Mouse (Mus musculus) thymus, adult 2 months (tissue): ENCODE measurements at regions not wholly inside any gene's neighbourhood (a gene's known extent, or its start where the extent isn't known, plus 50 kb on each side); places are given as distances from the start of the nearest gene placed in this dataset.

Experiments used
- CTCF ChIP-seq: fragments of 200-500 bp; IDR thresholded peaks from 2 replicates; pipeline ENCODE4 v1.5.1; 2012; ENCODE audit warnings: mild to moderate bottlenecking, control low read depth, low read length, moderate library complexity, borderline replicate concordance; ENCODE audit not compliant: control insufficient read depth, poor library complexity, insufficient read depth; ENCODE audit errors: extremely low read depth
- POLR2A ChIP-seq: fragments of 200-500 bp; IDR thresholded peaks from 2 replicates; pipeline ENCODE4 v1.6.1; 2012; ENCODE audit warnings: mild to moderate bottlenecking, low read length, control low read depth, moderate library complexity; ENCODE audit not compliant: control insufficient read depth, poor library complexity, insufficient read depth; ENCODE audit errors: extremely low read depth

DNA sequence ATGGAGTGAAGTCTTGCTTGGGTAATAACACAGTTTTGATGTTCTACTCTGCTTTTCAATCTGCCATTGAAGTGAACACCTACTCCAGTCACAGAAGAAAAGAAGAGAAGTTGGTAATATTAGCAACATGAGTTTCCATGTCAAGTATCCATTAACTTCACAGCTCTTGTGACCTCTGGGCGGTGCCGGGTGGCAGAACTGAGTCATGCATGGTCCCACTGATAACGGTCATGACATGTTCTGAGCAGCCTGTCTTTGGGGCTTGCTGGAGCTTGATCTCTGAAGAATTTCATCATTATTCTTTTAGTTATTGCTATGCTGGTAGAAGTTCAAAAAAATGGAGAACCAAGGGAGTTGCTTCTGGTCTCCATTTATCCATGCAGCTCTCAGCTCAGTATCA is 215.1 kb upstream of the Ptger4 start:
- no peak for TF ChIP-seq POLR2A
- TF ChIP-seq CTCF: no peak
